Mouse (Mus musculus) heart, embryonic 16.5 days (tissue): ENCODE data around the gene Tfam. TPM values are rescaled to one million over a fixed set of nuclear protein-coding genes. Genes with fewer than 3 reads are reported as not detected.

Experiments used
- ATAC-seq: fragments of 200-750 bp; cut with Nextera tagmentation; replicated peaks from 2 replicates; pipeline ENCODE4 v1.8.0; 2017; ENCODE audit warnings: moderate number of reproducible peaks; ENCODE audit not compliant: insufficient read depth, low FRiP score; ENCODE audit errors: extremely low read depth
- H3K27ac ChIP-seq: fragments of 300-500 bp; sonication (generic); 2 replicates; pipeline ENCODE4 v1.5.1; 2014; ENCODE audit warnings: mild to moderate bottlenecking, low read length, control low read depth, moderate library complexity
- H3K27me3 ChIP-seq: fragments of 300-500 bp; sonication (generic); 2 replicates; pipeline ENCODE4 v1.6.1; 2014; ENCODE audit warnings: low read length, mixed read lengths; ENCODE audit not compliant: control insufficient read depth, insufficient read depth
- H3K36me3 ChIP-seq: fragments of 300-500 bp; sonication (generic); 2 replicates; pipeline ENCODE4 v1.6.1; 2014; ENCODE audit not compliant: control insufficient read depth, insufficient read depth
- H3K4me1 ChIP-seq: fragments of 300-500 bp; sonication (generic); 2 replicates; pipeline ENCODE4 v1.6.1; 2014; ENCODE audit warnings: low read length, mixed read lengths; ENCODE audit not compliant: control insufficient read depth, insufficient read depth
- H3K4me2 ChIP-seq: fragments of 300-500 bp; sonication (generic); 2 replicates; pipeline ENCODE4 v1.6.1; 2014; ENCODE audit warnings: low read depth, mild to moderate bottlenecking, control low read depth, low read length
- H3K4me3 ChIP-seq: fragments of 300-500 bp; sonication (generic); 2 replicates; pipeline ENCODE4 v1.5.1; 2014; ENCODE audit warnings: mild to moderate bottlenecking, control low read depth, low read length
- H3K9ac ChIP-seq: fragments of 300-500 bp; sonication (generic); 2 replicates; pipeline ENCODE4 v1.6.1; 2014; ENCODE audit warnings: low read length, control low read depth
- H3K9me3 ChIP-seq: fragments of 300-500 bp; sonication (generic); replicated peaks from 2 replicates; pipeline ENCODE4 v1.6.1; 2016; ENCODE audit warnings: low read length; ENCODE audit not compliant: control insufficient read depth
- WGBS: fragments of 180-500 bp; shearing (Covaris S2); extraction: QIAGEN DNeasy Blood & Tissue Kit; methylation state at CpG from one replicate; pipeline ENCODE4 v1.1.7; 2014; 5-methylcytosine and 5-hydroxymethylcytosine counted together
- polyA plus RNA-seq: library from polyadenylated mRNA; unstranded; fragments of >200 nt; fragmentation: Nextera tagmentation; extraction: Ambion mirVana; gene quantifications from 2 replicates; pipeline ENCODE4 v1.2.1, GENCODE M21; 2015

Gene Tfam
- 65.7 and 72.0 TPM in 2 replicates for polyA plus RNA-seq

DNA sequence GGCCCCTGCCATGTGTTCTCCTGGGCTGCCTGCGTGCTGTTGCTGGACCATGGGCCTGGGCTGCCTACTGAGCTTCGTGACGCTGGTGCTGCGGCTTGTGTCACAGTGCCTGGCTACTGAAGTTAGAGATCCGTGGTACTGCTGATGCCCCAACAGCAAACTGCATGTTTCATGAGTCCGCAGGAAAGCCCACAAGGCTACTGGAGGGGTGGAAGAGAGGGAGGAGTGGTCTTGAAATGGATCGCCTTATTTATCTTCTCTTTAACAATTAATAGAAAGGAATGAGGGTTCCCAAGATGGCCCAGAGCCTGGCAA, at the start of gene Tfam:
Tfam (minus strand) TSS at position 41 of the 315 bp plus-strand sequence.
- Histone ChIP-seq H3K9ac (peak within 1 kb of the TSS; percentile 98), H3K4me2 (peak within 1 kb of the TSS; percentile 89), H3K9me3 (no peaks in the 10 kb centered on the region), H3K4me1 (peaks cover 10% of the 10 kb centered on the region; the same call in 1 of the 2 replicates), H3K27ac (peak within 1 kb of the TSS; percentile 85), H3K4me3 (peak within 1 kb of the TSS; percentile 98), H3K27me3 (no peaks in the 10 kb centered on the region), H3K36me3 (peaks cover 22% of the 10 kb centered on the region)
- 4% methylated on average over 7 of the region's 7 CpGs for WGBS
- no peak for ATAC-seq

DNA sequence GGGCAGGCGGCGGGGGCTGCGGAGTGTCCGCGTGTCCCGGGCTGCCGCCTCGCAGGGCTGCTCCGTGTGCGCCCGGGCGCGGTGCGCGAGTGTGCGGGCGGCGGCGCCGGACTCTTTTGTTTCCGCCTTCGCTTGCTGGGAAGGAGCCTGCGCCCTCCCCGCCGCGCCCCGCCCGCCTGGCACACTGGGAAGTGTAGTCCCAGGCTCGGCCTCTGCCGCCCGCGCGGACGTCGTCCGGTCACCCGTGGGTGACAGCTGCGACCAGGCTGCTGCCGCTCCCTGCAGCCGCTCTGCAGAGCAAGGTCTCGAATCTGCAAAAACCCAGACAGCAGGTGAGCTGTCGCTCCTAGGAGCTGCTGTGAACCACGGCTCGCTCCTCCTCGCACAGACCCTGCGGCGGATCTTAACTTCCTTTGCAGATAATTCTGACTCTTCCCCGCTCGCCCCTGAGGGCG, 47.1 kb upstream of the Tfam start, which contains the start of gene Ube2d1:
Ube2d1 (minus strand) TSS at position 137 of the 455 bp plus-strand sequence.
- H3K9ac ChIP-seq: peak within 1 kb of the TSS; percentile 97
- no peaks in the 10 kb centered on the region for H3K27me3 ChIP-seq
- peaks cover 16% of the 10 kb centered on the region for H3K4me1 ChIP-seq
- under 1% methylated on average over 50 of the region's 50 CpGs for WGBS
- peak within 1 kb of the TSS; percentile 68 for H3K4me2 ChIP-seq
- H3K27ac ChIP-seq: peak within 1 kb of the TSS; percentile 81
- no peaks in the 10 kb centered on the region for H3K9me3 ChIP-seq
- ATAC-seq: peak; percentile 89
- H3K36me3 ChIP-seq: no peaks in the 10 kb centered on the region
- H3K4me3 ChIP-seq: peak within 1 kb of the TSS; percentile 97

DNA sequence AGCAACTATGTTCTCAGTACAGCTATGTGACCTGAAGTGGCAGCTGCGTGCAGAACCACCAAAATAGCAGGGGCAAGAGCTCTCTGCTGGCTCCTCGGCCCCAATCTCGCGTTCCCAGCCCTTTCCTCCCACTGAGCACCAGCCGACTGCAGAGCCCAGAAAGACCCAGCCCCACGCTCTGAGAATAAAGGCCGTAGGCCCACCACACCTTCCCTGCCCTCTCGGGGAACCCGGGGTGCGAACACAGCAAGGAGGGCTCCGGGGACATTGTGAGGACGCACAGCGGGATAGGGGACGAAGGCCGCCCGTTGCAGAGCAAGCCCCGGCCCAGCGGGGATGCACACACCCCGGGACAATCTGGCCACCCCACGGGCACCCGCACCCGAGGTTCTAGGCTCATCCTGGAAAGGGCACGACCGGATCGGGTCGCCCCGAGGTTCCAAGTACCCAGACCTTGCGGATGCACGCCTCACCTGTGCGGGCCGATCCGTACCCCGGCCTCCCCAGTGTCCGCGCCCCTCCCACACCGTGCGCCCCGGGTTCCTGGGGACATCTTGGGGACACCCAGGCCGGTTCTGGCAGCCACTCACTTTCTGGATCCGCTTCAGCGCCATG, 46.5 kb upstream of the Tfam start:
- H3K4me3 ChIP-seq: peak overlapping the region; percentile 97
- H3K9ac ChIP-seq: peak overlapping the region; percentile 97
- peak; percentile 71 for ATAC-seq
- H3K4me1 ChIP-seq: peaks cover 16% of the 10 kb centered on the region
- no peaks in the 10 kb centered on the region for H3K27me3 ChIP-seq
- peak overlapping the region; percentile 68 for H3K4me2 ChIP-seq
- under 1% methylated on average over 41 of the region's 41 CpGs for WGBS
- H3K27ac ChIP-seq: peak overlapping the region; percentile 81
- no peaks in the 10 kb centered on the region for H3K9me3 ChIP-seq
- no peaks in the 10 kb centered on the region for H3K36me3 ChIP-seq

GRCm38 (mm10) chr10:71284131-71284510, 46.0 kb upstream of the Tfam start:
- ATAC-seq: no peak
- Histone ChIP-seq H3K4me1 (peaks cover 16% of the 10 kb centered on the region), H3K4me2 (peak overlapping the region; percentile 68), H3K9me3 (no peaks in the 10 kb centered on the region), H3K4me3 (peak overlapping the region; percentile 97), H3K27ac (peak overlapping the region; percentile 81), H3K36me3 (no peaks in the 10 kb centered on the region), H3K9ac (peak overlapping the region; percentile 97), H3K27me3 (no peaks in the 10 kb centered on the region)
- 13% methylated on average over 8 of the region's 8 CpGs for WGBS

DNA sequence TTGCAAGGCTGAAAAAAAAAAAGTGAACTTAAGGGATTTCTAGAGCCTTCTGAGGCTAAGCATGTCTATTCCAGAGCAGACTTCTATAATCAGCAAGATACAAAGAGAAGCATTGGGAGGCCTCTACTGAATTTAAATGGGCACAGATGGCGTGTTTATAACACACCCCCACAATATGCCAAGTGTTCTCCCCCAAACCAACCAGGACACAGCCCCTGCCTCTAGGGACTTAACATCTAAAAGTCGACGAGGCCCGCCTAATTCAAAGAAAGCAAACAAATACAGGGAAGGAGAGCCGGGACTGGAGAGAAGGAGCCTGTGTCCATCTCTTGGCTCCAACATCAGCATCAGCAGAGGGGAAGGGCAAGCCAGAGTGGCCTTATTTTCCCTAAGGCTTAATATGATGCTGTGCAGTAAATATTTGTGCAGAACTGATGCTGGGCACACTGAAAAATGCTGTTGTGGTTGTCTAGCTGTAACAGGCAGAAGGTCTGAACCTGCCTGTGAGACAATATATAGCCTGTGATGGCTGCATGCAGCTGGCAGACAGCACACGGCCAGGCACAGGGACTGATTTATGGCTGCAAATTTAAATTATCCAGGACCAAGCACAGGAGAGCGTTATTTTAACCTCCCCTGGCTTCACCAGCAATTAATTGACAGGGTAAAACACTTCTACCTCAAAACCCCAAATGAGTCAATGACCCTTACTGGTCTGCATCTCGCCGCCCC, 35.1 kb upstream of the Tfam start:
- ATAC-seq: no peak
- 73% methylated on average over 9 of the region's 9 CpGs for WGBS

DNA sequence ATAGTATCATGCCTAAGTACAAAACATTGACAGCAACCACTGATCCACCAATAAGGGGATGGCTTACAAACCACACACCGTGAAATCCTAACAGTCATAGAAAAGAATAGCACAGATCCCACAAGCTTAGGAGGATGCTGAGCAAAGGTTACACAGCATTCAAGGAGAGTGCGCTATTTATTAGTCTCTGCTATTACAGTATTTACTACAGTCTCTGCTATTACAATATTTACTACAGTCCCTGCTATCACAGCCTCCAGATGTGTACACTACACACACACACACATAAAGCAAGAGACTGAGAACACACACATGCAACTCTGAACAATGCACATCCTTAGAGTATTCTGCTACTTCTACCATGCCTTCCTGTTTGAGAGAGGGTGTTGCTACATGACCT, 29.9 kb upstream of the Tfam start:
- Histone ChIP-seq H3K9me3 (no peaks in the 10 kb centered on the region), H3K36me3 (peaks cover 2% of the 10 kb centered on the region; the same call in 1 of the 2 replicates), H3K9ac (no peak overlapping the region), H3K27ac (no peak overlapping the region), H3K4me3 (no peak overlapping the region), H3K4me2 (no peak overlapping the region), H3K4me1 (peaks cover 6% of the 10 kb centered on the region), H3K27me3 (no peaks in the 10 kb centered on the region)
- no peak; the same call in 1 of the 2 replicates for ATAC-seq
- 88% methylated on average over 2 of the region's 2 CpGs for WGBS

More for the DNA sequence above, 35.1 kb upstream of the Tfam start:
- no peaks in the 10 kb centered on the region for H3K27me3 ChIP-seq
- no peak overlapping the region for H3K4me2 ChIP-seq
- H3K9me3 ChIP-seq: no peaks in the 10 kb centered on the region
- no peak overlapping the region for H3K9ac ChIP-seq
- H3K4me1 ChIP-seq: no peaks in the 10 kb centered on the region; the same call in 1 of the 2 replicates
- peaks cover 2% of the 10 kb centered on the region; the same call in 1 of the 2 replicates for H3K36me3 ChIP-seq
- H3K4me3 ChIP-seq: no peak overlapping the region
- no peak overlapping the region for H3K27ac ChIP-seq

DNA sequence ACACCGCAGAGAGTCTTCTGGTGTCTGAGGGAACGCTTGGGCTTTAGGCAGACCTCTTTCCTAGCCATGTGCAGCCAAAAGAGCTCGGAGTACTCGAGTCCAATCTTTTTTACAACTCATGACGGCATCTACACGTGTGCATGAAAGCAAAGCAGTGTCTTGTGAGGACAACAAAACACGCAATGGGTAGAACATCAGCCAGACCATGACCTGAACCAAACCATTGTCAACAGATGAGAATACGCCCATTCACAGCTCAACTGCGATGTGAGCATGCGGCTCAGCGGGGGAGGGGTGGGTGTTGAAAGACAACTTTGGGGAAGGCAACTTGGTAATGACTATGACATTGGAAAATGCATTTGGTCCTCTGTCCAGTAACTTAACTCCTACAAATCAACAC, 29.4 kb upstream of the Tfam start:
- H3K27me3 ChIP-seq: no peaks in the 10 kb centered on the region
- H3K9me3 ChIP-seq: no peaks in the 10 kb centered on the region
- no peak overlapping the region for H3K4me3 ChIP-seq
- H3K4me2 ChIP-seq: no peak overlapping the region
- ATAC-seq: no peak
- H3K4me1 ChIP-seq: peaks cover 6% of the 10 kb centered on the region
- H3K27ac ChIP-seq: no peak overlapping the region
- H3K36me3 ChIP-seq: peaks cover 2% of the 10 kb centered on the region; the same call in 1 of the 2 replicates
- H3K9ac ChIP-seq: no peak overlapping the region
- WGBS: 72% methylated on average over 11 of the region's 11 CpGs

GRCm38 (mm10) chr10:71265067-71265466, 27.0 kb upstream of the Tfam start:
- H3K4me1 ChIP-seq: peaks cover 6% of the 10 kb centered on the region
- H3K27me3 ChIP-seq: no peaks in the 10 kb centered on the region
- no peaks in the 10 kb centered on the region for H3K9me3 ChIP-seq
- WGBS: 84% methylated on average over 4 of the region's 4 CpGs
- peaks cover 5% of the 10 kb centered on the region; the same call in 1 of the 2 replicates for H3K36me3 ChIP-seq
- no peak overlapping the region for H3K4me3 ChIP-seq
- no peak overlapping the region for H3K4me2 ChIP-seq
- ATAC-seq: no peak
- H3K27ac ChIP-seq: no peak overlapping the region
- H3K9ac ChIP-seq: no peak overlapping the region

- no peak for ATAC-seq
- Histone ChIP-seq H3K36me3 (peaks cover 17% of the 10 kb centered on the region), H3K4me3 (no peak overlapping the region), H3K4me2 (no peak overlapping the region), H3K9ac (no peak overlapping the region), H3K27me3 (no peaks in the 10 kb centered on the region), H3K27ac (no peak overlapping the region), H3K9me3 (no peaks in the 10 kb centered on the region), H3K4me1 (no peaks in the 10 kb centered on the region)
- WGBS: 62% methylated on average over 8 of the region's 8 CpGs
These were observed 23.6 kb upstream of the Tfam start for GRCm38 (mm10) chr10:71261637-71262036.
